Mouse (Mus musculus) urinary bladder, postnatal 10 days (tissue): ENCODE measurements around the gene Tnfrsf11a.
"Not testable (repeated sequence)": the region's sequence is repeated elsewhere in the genome, so short reads cannot be mapped to it uniquely, and the experiment has no call there.

Experiments
- DNase-seq: peaks from one replicate; pipeline ENCODE4 v3.0.0; 2022; ENCODE audit warnings: low spot score

The Tnfrsf11a gene

GRCm38 (mm10) chr1:105786731-105787357 is 6.3 kb downstream of the Tnfrsf11a start:
- DNase-seq, result no peak

- DNase-seq, result no peak
Observed at GRCm38 (mm10) chr1:105790103-105790502, 9.6 kb downstream of the Tnfrsf11a start.

GRCm38 (mm10) chr1:105794670-105795069 is 14.2 kb downstream of the Tnfrsf11a start:
- no peak for DNase-seq

GRCm38 (mm10) chr1:105795705-105796104 is 15.2 kb downstream of the Tnfrsf11a start:
- DNase-seq, result no peak

- no peak for DNase-seq
Observed at GRCm38 (mm10) chr1:105800570-105800969, 20.1 kb downstream of the Tnfrsf11a start.

- DNase-seq, result no peak
Observed at GRCm38 (mm10) chr1:105801252-105801651, 20.7 kb downstream of the Tnfrsf11a start.

GRCm38 (mm10) chr1:105802941-105803340 is 22.4 kb downstream of the Tnfrsf11a start:
- no peak for DNase-seq

GRCm38 (mm10) chr1:105804285-105804684 is 23.8 kb downstream of the Tnfrsf11a start:
- no peak for DNase-seq

- no peak for DNase-seq
Observed at GRCm38 (mm10) chr1:105805565-105805964, 25.0 kb downstream of the Tnfrsf11a start.

GRCm38 (mm10) chr1:105807028-105807722 is 26.7 kb downstream of the Tnfrsf11a start:
- DNase-seq, result no peak

- not testable (repeated sequence) for DNase-seq
Observed at GRCm38 (mm10) chr1:105812027-105812426, 31.5 kb downstream of the Tnfrsf11a start.

GRCm38 (mm10) chr1:105812960-105813708 is 32.6 kb downstream of the Tnfrsf11a start:
- no peak for DNase-seq

- DNase-seq, result no peak
Observed at GRCm38 (mm10) chr1:105813709-105814061, 33.2 kb downstream of the Tnfrsf11a start.

GRCm38 (mm10) chr1:105814402-105815270 is 34.1 kb downstream of the Tnfrsf11a start:
- no peak for DNase-seq

GRCm38 (mm10) chr1:105815310-105815709 is 34.8 kb downstream of the Tnfrsf11a start:
- DNase-seq, result no peak

GRCm38 (mm10) chr1:105815736-105816135 is 35.2 kb downstream of the Tnfrsf11a start:
- no peak for DNase-seq

GRCm38 (mm10) chr1:105819031-105819430 is 38.5 kb downstream of the Tnfrsf11a start:
- no peak for DNase-seq

GRCm38 (mm10) chr1:105819740-105820139 is 39.2 kb downstream of the Tnfrsf11a start:
- DNase-seq, result no peak

GRCm38 (mm10) chr1:105824356-105824755 is 43.8 kb downstream of the Tnfrsf11a start:
- DNase-seq, result no peak

GRCm38 (mm10) chr1:105824980-105825379 is 44.5 kb downstream of the Tnfrsf11a start:
- DNase-seq, result no peak

- DNase-seq, result no peak
Observed at GRCm38 (mm10) chr1:105827374-105827773, 46.9 kb downstream of the Tnfrsf11a start.

- no peak for DNase-seq
Observed at GRCm38 (mm10) chr1:105827786-105828345, 47.3 kb downstream of the Tnfrsf11a start.
